Mouse (Mus musculus): ENCODE results near the gene Gucd1. TPM values are rescaled to one million over a fixed set of nuclear protein-coding genes. Genes with fewer than 3 reads are reported as not detected.
"Not testable (repeated sequence)": the region's sequence is repeated elsewhere in the genome, so short reads cannot be mapped to it uniquely, and the experiment has no call there.

The Gucd1 gene
- polyA plus RNA-seq, 1 experiment = 80.5 TPM

- Histone ChIP-seq H3K27me3 (ENCODE audit: control insufficient read depth, insufficient read depth, low read length) (no peaks in the 10 kb centered on the region), H3K4me1 (replicated peaks; ENCODE audit: control insufficient read depth, insufficient read depth, low read length) (peaks cover 5% of the 10 kb centered on the region), H3K27ac (ENCODE audit: control insufficient read depth, insufficient read depth, low read length) (no peak overlapping the region), H3K36me3 (ENCODE audit: control insufficient read depth, insufficient read depth, low read length) (no peaks in the 10 kb centered on the region), H3K4me3 (ENCODE audit: control insufficient read depth, insufficient read depth, low read length) (no peak overlapping the region)
- no peak for DNase-seq
- 13% methylated on average over 14 of the region's 14 CpGs for WGBS
- TF ChIP-seq POLR2A (IDR thresholded peaks at IDR 0.05; ENCODE audit: control insufficient read depth, extremely low read depth, insufficient read depth, low read length, poor library complexity) = no peak
- TF ChIP-seq CTCF (IDR thresholded peaks at IDR 0.05; ENCODE audit: borderline replicate concordance, control insufficient read depth, extremely low read depth, insufficient read depth, low read length, poor library complexity) = no peak
These were observed 120.8 kb downstream of the Gucd1 start for GRCm38 (mm10) chr10:75396966-75397365.

- Histone ChIP-seq H3K4me3 (ENCODE audit: control insufficient read depth, insufficient read depth, low read length) (no peak overlapping the region), H3K27me3 (ENCODE audit: control insufficient read depth, insufficient read depth, low read length) (no peaks in the 10 kb centered on the region), H3K27ac (ENCODE audit: control insufficient read depth, insufficient read depth, low read length) (no peak overlapping the region), H3K4me1 (replicated peaks; ENCODE audit: control insufficient read depth, insufficient read depth, low read length) (peaks cover 5% of the 10 kb centered on the region), H3K36me3 (ENCODE audit: control insufficient read depth, insufficient read depth, low read length) (no peaks in the 10 kb centered on the region)
- DNase-seq = no peak
- TF ChIP-seq POLR2A (IDR thresholded peaks at IDR 0.05; ENCODE audit: control insufficient read depth, extremely low read depth, insufficient read depth, low read length, poor library complexity) = no peak
- no peak for TF ChIP-seq CTCF (IDR thresholded peaks at IDR 0.05; ENCODE audit: borderline replicate concordance, control insufficient read depth, extremely low read depth, insufficient read depth, low read length, poor library complexity)
- WGBS = 95% methylated on average over 8 of the region's 8 CpGs
These were observed 123.0 kb downstream of the Gucd1 start for GRCm38 (mm10) chr10:75394796-75395195.

- 73% methylated on average over 4 of the region's 4 CpGs for WGBS
- Histone ChIP-seq H3K36me3 (ENCODE audit: control insufficient read depth, insufficient read depth, low read length) (no peaks in the 10 kb centered on the region), H3K27ac (ENCODE audit: control insufficient read depth, insufficient read depth, low read length) (no peak overlapping the region), H3K4me3 (ENCODE audit: control insufficient read depth, insufficient read depth, low read length) (no peak overlapping the region), H3K27me3 (ENCODE audit: control insufficient read depth, insufficient read depth, low read length) (no peaks in the 10 kb centered on the region), H3K4me1 (replicated peaks; ENCODE audit: control insufficient read depth, insufficient read depth, low read length) (no peaks in the 10 kb centered on the region)
- DNase-seq = no peak
- TF ChIP-seq CTCF (IDR thresholded peaks at IDR 0.05; ENCODE audit: borderline replicate concordance, control insufficient read depth, extremely low read depth, insufficient read depth, low read length, poor library complexity) (no peak), POLR2A (IDR thresholded peaks at IDR 0.05; ENCODE audit: control insufficient read depth, extremely low read depth, insufficient read depth, low read length, poor library complexity) (no peak)
These were observed 126.9 kb downstream of the Gucd1 start for GRCm38 (mm10) chr10:75390832-75391231.

GRCm38 (mm10) chr10:75390156-75390555, 127.6 kb downstream of the Gucd1 start:
- no peak for TF ChIP-seq POLR2A (IDR thresholded peaks at IDR 0.05; ENCODE audit: control insufficient read depth, extremely low read depth, insufficient read depth, low read length, poor library complexity)
- TF ChIP-seq CTCF (IDR thresholded peaks at IDR 0.05; ENCODE audit: borderline replicate concordance, control insufficient read depth, extremely low read depth, insufficient read depth, low read length, poor library complexity) = no peak
- Histone ChIP-seq H3K27me3 (ENCODE audit: control insufficient read depth, insufficient read depth, low read length) (no peaks in the 10 kb centered on the region), H3K36me3 (ENCODE audit: control insufficient read depth, insufficient read depth, low read length) (no peaks in the 10 kb centered on the region), H3K27ac (ENCODE audit: control insufficient read depth, insufficient read depth, low read length) (no peak overlapping the region), H3K4me1 (replicated peaks; ENCODE audit: control insufficient read depth, insufficient read depth, low read length) (no peaks in the 10 kb centered on the region), H3K4me3 (ENCODE audit: control insufficient read depth, insufficient read depth, low read length) (no peak overlapping the region)
- 97% methylated on average over 2 of the region's 2 CpGs for WGBS
- DNase-seq = no peak

GRCm38 (mm10) chr10:75378688-75379087, 139.1 kb downstream of the Gucd1 start:
- H3K27me3 ChIP-seq (ENCODE audit: control insufficient read depth, insufficient read depth, low read length) = no peaks in the 10 kb centered on the region
- H3K4me3 ChIP-seq (ENCODE audit: control insufficient read depth, insufficient read depth, low read length) = no peak overlapping the region
- H3K27ac ChIP-seq (ENCODE audit: control insufficient read depth, insufficient read depth, low read length) = no peak overlapping the region
- TF ChIP-seq CTCF (IDR thresholded peaks at IDR 0.05; ENCODE audit: borderline replicate concordance, control insufficient read depth, extremely low read depth, insufficient read depth, low read length, poor library complexity) (no peak), POLR2A (IDR thresholded peaks at IDR 0.05; ENCODE audit: control insufficient read depth, extremely low read depth, insufficient read depth, low read length, poor library complexity) (no peak)
- no peaks in the 10 kb centered on the region for H3K36me3 ChIP-seq (ENCODE audit: control insufficient read depth, insufficient read depth, low read length)
- DNase-seq = no peak
- WGBS = 88% methylated on average over 10 of the region's 10 CpGs
- H3K4me1 ChIP-seq (replicated peaks; ENCODE audit: control insufficient read depth, insufficient read depth, low read length) = no peaks in the 10 kb centered on the region

GRCm38 (mm10) chr10:75373655-75374351, 144.0 kb downstream of the Gucd1 start:
- not testable (repeated sequence) for H3K27ac ChIP-seq (ENCODE audit: control insufficient read depth, insufficient read depth, low read length); H3K36me3 ChIP-seq (ENCODE audit: control insufficient read depth, insufficient read depth, low read length); H3K4me3 ChIP-seq (ENCODE audit: control insufficient read depth, insufficient read depth, low read length); H3K27me3 ChIP-seq (ENCODE audit: control insufficient read depth, insufficient read depth, low read length); DNase-seq; H3K4me1 ChIP-seq (replicated peaks; ENCODE audit: control insufficient read depth, insufficient read depth, low read length)
- 93% methylated on average over 14 of the region's 19 CpGs for WGBS

GRCm38 (mm10) chr10:75365231-75365633, 152.5 kb downstream of the Gucd1 start:
- H3K4me3 ChIP-seq (ENCODE audit: control insufficient read depth, insufficient read depth, low read length) = peak overlapping the region; percentile 26
- 39% methylated on average over 6 of the region's 6 CpGs for WGBS
- no peaks in the 10 kb centered on the region for H3K27me3 ChIP-seq (ENCODE audit: control insufficient read depth, insufficient read depth, low read length)
- TF ChIP-seq POLR2A (IDR thresholded peaks at IDR 0.05; ENCODE audit: control insufficient read depth, extremely low read depth, insufficient read depth, low read length, poor library complexity) = no peak
- TF ChIP-seq CTCF (IDR thresholded peaks at IDR 0.05; ENCODE audit: borderline replicate concordance, control insufficient read depth, extremely low read depth, insufficient read depth, low read length, poor library complexity) = no peak
- H3K36me3 ChIP-seq (ENCODE audit: control insufficient read depth, insufficient read depth, low read length) = no peaks in the 10 kb centered on the region
- no peaks in the 10 kb centered on the region for H3K4me1 ChIP-seq (replicated peaks; ENCODE audit: control insufficient read depth, insufficient read depth, low read length)
- H3K27ac ChIP-seq (ENCODE audit: control insufficient read depth, insufficient read depth, low read length) = no peak overlapping the region
- peak; percentile 51 for DNase-seq
